Mouse (Mus musculus) hindbrain, postnatal 0 days (tissue): ENCODE results near the gene Mfap3. TPM values are rescaled to one million over a fixed set of nuclear protein-coding genes. Genes with fewer than 3 reads are reported as not detected.
A peak's percentile ranks its signal among the peaks of the same experiment; 100 is the strongest.

Experiments used
- ATAC-seq: fragments of 200-750 bp; cut with Nextera tagmentation; 2 replicates; pipeline ENCODE4 v1.8.0; 2017; ENCODE audit warnings: mild to moderate bottlenecking, moderate TSS enrichment, moderate library complexity
- DNase-seq: peaks from one replicate; pipeline ENCODE4 v3.0.0-alpha.2; 2015; ENCODE audit warnings: low spot score
- H3K27ac ChIP-seq: fragments of 300-500 bp; sonication (generic); 2 replicates; pipeline ENCODE4 v1.5.1; 2014; ENCODE audit warnings: mild to moderate bottlenecking
- H3K27me3 ChIP-seq: fragments of 300-500 bp; sonication (generic); 2 replicates; pipeline ENCODE4 v1.6.1; 2014; ENCODE audit warnings: low read length, mixed read lengths; ENCODE audit not compliant: insufficient read depth
- H3K36me3 ChIP-seq: fragments of 300-500 bp; sonication (generic); 2 replicates; pipeline ENCODE4 v1.6.1; 2014; ENCODE audit warnings: low read length, mixed read lengths; ENCODE audit not compliant: insufficient read depth
- H3K4me1 ChIP-seq: fragments of 300-500 bp; sonication (generic); 2 replicates; pipeline ENCODE4 v1.6.1; 2014; ENCODE audit warnings: antibody characterized with exemption, low read length, mixed read lengths; ENCODE audit not compliant: insufficient read depth
- H3K4me2 ChIP-seq: fragments of 300-500 bp; sonication (generic); 2 replicates; pipeline ENCODE4 v1.6.1; 2014; ENCODE audit warnings: low read depth, mild to moderate bottlenecking, low read length, moderate library complexity, mixed read lengths
- H3K4me3 ChIP-seq: fragments of 300-500 bp; sonication (generic); 2 replicates; pipeline ENCODE4 v1.5.1; 2014; ENCODE audit warnings: low read length
- H3K9ac ChIP-seq: fragments of 300-500 bp; sonication (generic); replicated peaks from 2 replicates; pipeline ENCODE4 v1.6.1; 2014; ENCODE audit warnings: mild to moderate bottlenecking, low read length, moderate library complexity, mixed read lengths
- H3K9me3 ChIP-seq: fragments of 300-500 bp; sonication (generic); 2 replicates; pipeline ENCODE4 v1.6.1; 2016; ENCODE audit warnings: low read length, mixed read lengths
- CTCF ChIP-seq: IDR thresholded peaks from 2 replicates; pipeline ENCODE4 v1.5.1; 2016; ENCODE audit warnings: antibody characterized with exemption, control low read depth, low read depth
- WGBS: fragments of 180-500 bp; shearing (Covaris S2); extraction: QIAGEN DNeasy Blood & Tissue Kit; methylation state at CpG from one replicate; pipeline ENCODE4 v1.1.7; 2014; 5-methylcytosine and 5-hydroxymethylcytosine counted together
- polyA plus RNA-seq: library from polyadenylated mRNA; unstranded; fragments of >200 nt; fragmentation: Nextera tagmentation; extraction: Ambion mirVana; gene quantifications from 2 replicates; pipeline ENCODE4 v1.2.1, GENCODE M21; 2015
- total RNA-seq: library from RNA; depleted of rRNA; stranded (reverse); fragments of >200 nt; gene quantifications from 2 replicates; pipeline ENCODE4 v1.2.3, GENCODE M21; 2014; rRNA removed

The Mfap3 gene
- 39.5 and 47.7 TPM in 2 replicates for total RNA-seq
- 46.6 and 48.5 TPM in 2 replicates for polyA plus RNA-seq

- Histone ChIP-seq H3K27me3 (no peaks in the 10 kb centered on the region), H3K4me2 (peak within 1 kb of the TSS; percentile 60), H3K9ac (peak within 1 kb of the TSS; percentile 61), H3K27ac (peak within 1 kb of the TSS; percentile 61), H3K4me3 (peak within 1 kb of the TSS; percentile 62), H3K4me1 (peaks cover 10% of the 10 kb centered on the region; the same call in 1 of the 2 replicates), H3K36me3 (no peaks in the 10 kb centered on the region), H3K9me3 (no peaks in the 10 kb centered on the region)
- under 1% methylated on average over 54 of the region's 59 CpGs for WGBS
- TF ChIP-seq CTCF: no peak
- DNase-seq (peak; percentile 93), ATAC-seq (peak; percentile 98)
These were observed at the start of gene Mfap3, which contains the start of gene Fam114a2 for GRCm38 (mm10) chr11:57518091-57518750. Mfap3 (plus strand) TSS chr11:57518664. Fam114a2 (minus strand) TSS chr11:57518617.

- ATAC-seq: no peak
- no peak for DNase-seq
- Histone ChIP-seq H3K9ac (no peak overlapping the region), H3K4me2 (no peak overlapping the region), H3K9me3 (no peaks in the 10 kb centered on the region), H3K4me3 (no peak overlapping the region), H3K4me1 (no peaks in the 10 kb centered on the region), H3K27me3 (no peaks in the 10 kb centered on the region), H3K27ac (no peak overlapping the region), H3K36me3 (no peaks in the 10 kb centered on the region)
- peak; percentile 14; the same call in 1 of the 2 replicates for TF ChIP-seq CTCF
- WGBS: 74% methylated on average over 4 of the region's 4 CpGs
These were observed 49.8 kb upstream of the Mfap3 start for GRCm38 (mm10) chr11:57468706-57469105.

- no peaks in the 10 kb centered on the region for H3K36me3 ChIP-seq
- no peaks in the 10 kb centered on the region for H3K27me3 ChIP-seq
- H3K4me1 ChIP-seq: 0 out of 2 replicates have a peak, but pooled peaks cover 5% of the 10 kb centered on the region
- H3K4me2 ChIP-seq: no peak overlapping the region
- WGBS: 58% methylated on average over 6 of the region's 6 CpGs
- no peak overlapping the region for H3K4me3 ChIP-seq
- DNase-seq (no peak), ATAC-seq (no peak)
- no peak overlapping the region for H3K9ac ChIP-seq
- no peak for TF ChIP-seq CTCF
- no peak overlapping the region for H3K27ac ChIP-seq
- H3K9me3 ChIP-seq: no peaks in the 10 kb centered on the region
These were observed 48.4 kb upstream of the Mfap3 start for GRCm38 (mm10) chr11:57470056-57470455.

- no peak for DNase-seq
- Histone ChIP-seq H3K27me3 (no peaks in the 10 kb centered on the region), H3K4me1 (0 out of 2 replicates have a peak, but pooled peaks cover 5% of the 10 kb centered on the region), H3K9me3 (no peaks in the 10 kb centered on the region), H3K27ac (no peak overlapping the region), H3K9ac (no peak overlapping the region), H3K4me3 (no peak overlapping the region), H3K36me3 (no peaks in the 10 kb centered on the region), H3K4me2 (no peak overlapping the region)
- ATAC-seq: no peak
- 92% methylated on average over 7 of the region's 7 CpGs for WGBS
- no peak for TF ChIP-seq CTCF
These were observed 47.5 kb upstream of the Mfap3 start for GRCm38 (mm10) chr11:57470979-57471378.

- 0 out of 2 replicates have a peak, but pooled peaks cover 5% of the 10 kb centered on the region for H3K4me1 ChIP-seq
- DNase-seq (peak; percentile 72), ATAC-seq (peak; percentile 59; the same call in 1 of the 2 replicates)
- no peak overlapping the region for H3K9ac ChIP-seq
- H3K4me3 ChIP-seq: no peak overlapping the region
- 45% methylated on average over 6 of the region's 6 CpGs for WGBS
- H3K4me2 ChIP-seq: no peak overlapping the region
- H3K9me3 ChIP-seq: no peaks in the 10 kb centered on the region
- no peak overlapping the region for H3K27ac ChIP-seq
- no peaks in the 10 kb centered on the region for H3K36me3 ChIP-seq
- H3K27me3 ChIP-seq: no peaks in the 10 kb centered on the region
- no peak for TF ChIP-seq CTCF
These were observed 44.0 kb upstream of the Mfap3 start for GRCm38 (mm10) chr11:57474296-57474941.

- Histone ChIP-seq H3K4me3 (no peak overlapping the region), H3K4me2 (no peak overlapping the region), H3K27ac (no peak overlapping the region), H3K9me3 (no peaks in the 10 kb centered on the region), H3K27me3 (no peaks in the 10 kb centered on the region), H3K36me3 (no peaks in the 10 kb centered on the region), H3K4me1 (0 out of 2 replicates have a peak, but pooled peaks cover 5% of the 10 kb centered on the region), H3K9ac (no peak overlapping the region)
- DNase-seq (peak; percentile 86), ATAC-seq (peak; percentile 52; the same call in 1 of the 2 replicates)
- WGBS: 45% methylated on average over 6 of the region's 6 CpGs
- peak; percentile 87 for TF ChIP-seq CTCF
These were observed 43.3 kb upstream of the Mfap3 start for GRCm38 (mm10) chr11:57475119-57475518.

GRCm38 (mm10) chr11:57478077-57478476, 40.4 kb upstream of the Mfap3 start:
- 38% methylated on average over 5 of the region's 5 CpGs for WGBS
- ATAC-seq (peak; percentile 52; the same call in 1 of the 2 replicates), DNase-seq (peak; percentile 53)
- no peak for TF ChIP-seq CTCF
- Histone ChIP-seq H3K9ac (no peak overlapping the region), H3K36me3 (peaks cover 12% of the 10 kb centered on the region; the same call in 1 of the 2 replicates), H3K4me2 (no peak overlapping the region), H3K4me1 (0 out of 2 replicates have a peak, but pooled peaks cover 5% of the 10 kb centered on the region), H3K27ac (no peak overlapping the region), H3K4me3 (no peak overlapping the region), H3K9me3 (no peaks in the 10 kb centered on the region), H3K27me3 (no peaks in the 10 kb centered on the region)
